ENCODE assay signal across 24 mouse cellular contexts in the genomic region with DNA sequence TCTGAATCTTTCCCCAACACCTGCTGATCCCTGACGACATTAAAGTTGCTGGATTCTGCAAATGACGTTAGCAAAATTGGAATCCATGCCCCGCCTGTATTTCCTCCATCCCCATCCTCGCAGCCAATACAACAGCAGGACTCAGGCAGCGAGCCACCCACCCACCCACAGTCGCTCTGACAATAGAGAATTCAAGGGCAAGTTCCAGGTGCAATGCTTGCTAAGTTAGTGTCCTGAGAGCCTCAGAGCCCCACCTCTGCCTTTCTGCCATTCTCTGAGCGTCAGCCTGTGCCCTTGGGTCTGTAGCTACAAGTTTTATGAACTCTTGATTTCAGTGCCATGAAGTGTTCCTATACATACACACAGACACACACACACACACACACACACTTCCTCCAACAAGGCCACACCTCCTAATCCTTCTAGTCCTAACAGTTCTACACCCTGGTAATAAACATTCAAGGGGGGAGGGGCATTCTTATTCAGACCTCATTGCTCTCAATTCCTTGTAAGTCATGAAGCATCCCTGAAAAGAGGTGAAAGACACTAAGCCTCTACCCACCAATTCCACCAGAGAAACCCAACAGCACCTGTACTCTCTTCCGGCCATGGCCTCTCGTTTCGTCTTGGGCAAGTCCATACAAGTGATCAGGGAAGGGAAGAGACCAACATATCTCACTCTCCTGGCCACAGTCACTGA.
A peak's percentile ranks its signal among the peaks of the same experiment; 100 is the strongest.
DNase-seq lines count a peak whose midpoint lies in the region; ATAC-seq and TF ChIP-seq lines count a peak whose summit lies in the region.
"Had no signal": no experiment of that assay in that cellular context is flagged by ENCODE, and none has a peak within 500 bp of the region (broad histone marks: within the 10 kb centered on the region; RNA-seq: fewer than 3 reads in every experiment).

No protein-coding gene starts in this region.

- TF ChIP-seq EP300 in CH12.LX (IDR thresholded peaks at IDR 0.05; ENCODE audit: low read length): peak; percentile 62; the same call in 1 of the 2 replicates
- no peak for TF ChIP-seq EP300 in ES-Bruce4 (IDR thresholded peaks at IDR 0.05; ENCODE audit: insufficient read depth, low read depth, low read length)

- H3K4me2 ChIP-seq in CH12.LX (ENCODE audit: insufficient read depth, low read depth, poor library complexity, severe bottlenecking): peak overlapping the region; percentile 26
- H3K4me2 ChIP-seq: forebrain, embryonic 13.5 days; heart, embryonic 13.5 days; hindbrain, embryonic 14.5 days; liver, embryonic 15.5 days; lung, embryonic 15.5 days had no signal

- intact Hi-C loops in gastrocnemius, postnatal 14 days (cut with DNase I; ENCODE audit: low total_unique reads): no loop called here

- no peak for ATAC-seq in inflammation-experienced regulatory T-cells, adult 6 months
- ATAC-seq: forebrain, embryonic 13.5 days had no signal

- H3K9ac ChIP-seq in CH12.LX (ENCODE audit: insufficient read depth, low read depth): peak overlapping the region; percentile 15; the same call in 1 of the 2 replicates
- peak overlapping the region; percentile 43 for H3K9ac ChIP-seq in ES-Bruce4 (ENCODE audit: low read depth, poor library complexity, severe bottlenecking)
- H3K9ac ChIP-seq: forebrain, embryonic 13.5 days; heart, embryonic 13.5 days; hindbrain, embryonic 14.5 days; liver, embryonic 15.5 days; lung, embryonic 15.5 days had no signal

- H3K36me3 ChIP-seq in CH12.LX (replicated peaks in 1 of 2; ENCODE audit: control insufficient read depth in 1 of 2, insufficient read depth in 1 of 2, low read length in 1 of 2): no peaks in the 10 kb centered on the region
- H3K36me3 ChIP-seq in ES-Bruce4 (ENCODE audit: control insufficient read depth, insufficient read depth, low read length, poor library complexity, severe bottlenecking): no peaks in the 10 kb centered on the region
- H3K36me3 ChIP-seq: heart, embryonic 13.5 days; liver, embryonic 15.5 days; lung, embryonic 15.5 days had no signal

- no peaks in the 10 kb centered on the region for H3K79me2 ChIP-seq in CH12.LX (replicated peaks; ENCODE audit: control insufficient read depth, extremely low read depth, insufficient read depth, poor library complexity, severe bottlenecking)

- no peak for TF ChIP-seq RAD21 in CH12.LX (IDR thresholded peaks at IDR 0.05; ENCODE audit: low read depth, low read length)

- H3K4me1 ChIP-seq in CH12.LX (ENCODE audit: control insufficient read depth in 1 of 2, insufficient read depth in 2 of 2): peaks cover 16 to 61% of the 10 kb centered on the region in 2 experiments
- H3K4me1 ChIP-seq in ES-Bruce4 (ENCODE audit: control insufficient read depth, insufficient read depth, low read length): peaks cover 9% of the 10 kb centered on the region

- no peak for TF ChIP-seq POLR2A in CH12.LX (IDR thresholded peaks at IDR 0.05; ENCODE audit: low read depth, low read length)
- TF ChIP-seq POLR2A in ES-Bruce4 (IDR thresholded peaks at IDR 0.05; ENCODE audit: insufficient read depth, low read length): no peak

- dilution Hi-C loops in CH12.LX (cut with MboI; ENCODE audit: extremely low pct_ligation_motif_present, extremely low pct_unique_long_range_greater_than_20kb, low sequenced_read_pairs): no loop called here

- TF ChIP-seq CTCF in CH12.LX (conservative IDR thresholded peaks at IDR 0.05 in 1 of 2, IDR thresholded peaks at IDR 0.05 in 1 of 2; ENCODE audit: low read depth in 2 of 2, low read length in 2 of 2) (no peak), ES-Bruce4 (IDR thresholded peaks at IDR 0.05; ENCODE audit: low read depth, low read length) (no peak)

- H3K4me3 ChIP-seq in CH12.LX (replicated peaks in 1 of 3; ENCODE audit: low read depth in 2 of 3, low read length in 2 of 3, poor library complexity in 1 of 3) (no peak overlapping the region), ES-Bruce4 (ENCODE audit: low read depth, low read length) (no peak overlapping the region)
- H3K4me3 ChIP-seq: forebrain, embryonic 13.5 days; heart, adult 2 months; heart, embryonic 13.5 days; liver, embryonic 15.5 days; lung, embryonic 15.5 days had no signal

- H3K27me3 ChIP-seq in CH12.LX (replicated peaks): no peaks in the 10 kb centered on the region
- no peaks in the 10 kb centered on the region for H3K27me3 ChIP-seq in ES-Bruce4 (ENCODE audit: control insufficient read depth, insufficient read depth, low read length, poor library complexity, severe bottlenecking)
- H3K27me3 ChIP-seq: forebrain, embryonic 13.5 days; heart, embryonic 13.5 days; liver, embryonic 15.5 days; lung, embryonic 15.5 days had no signal

- H3K27ac ChIP-seq in CH12.LX (ENCODE audit: insufficient read depth, low read depth): peak overlapping the region; percentile 43
- H3K27ac ChIP-seq in ES-Bruce4 (ENCODE audit: insufficient read depth, low read length): peak overlapping the region; percentile 69
- H3K27ac ChIP-seq: forebrain, embryonic 13.5 days; heart, adult 2 months; heart, embryonic 13.5 days; hindbrain, embryonic 14.5 days; liver, embryonic 15.5 days; lung, embryonic 15.5 days had no signal

- in situ Hi-C loops in CH12.LX (cut with MboI; ENCODE audit: low pct_ligation_motif_present, low pct_unique_long_range_greater_than_20kb, low sequenced_read_pairs): loop anchor here (5.0 kb wide), 2 partner anchors 33 to 83 kb away; a partner anchor contains a TSS

- peak; percentile 66 to 89 for DNase-seq in gastrocnemius, postnatal 4 days (ENCODE audit: low spot score in 2 of 2)
- no peak for DNase-seq in gastrocnemius, postnatal 14 days
- no peak for DNase-seq in CH12.LX (ENCODE audit: extremely low read depth)
- peak; percentile 70 for DNase-seq in thymus, postnatal 14 days
- no peak for DNase-seq in embryo, embryonic 10 days (ENCODE audit: low spot score)
- DNase-seq: B cell, adult 2 months; cerebellum, adult 11-12 months; cerebellum, postnatal 14 days; gastrocnemius, postnatal 25 days; heart, adult 2 months; heart, postnatal 36 days; kidney, adult 9 months; liver; lung, postnatal 4 days; midbrain, embryonic 14.5 days; right cerebral cortex, postnatal 14 days; spleen, adult 18-20 months had no signal

- peaks cover 17% of the 10 kb centered on the region for H3K9me3 ChIP-seq in CH12.LX (replicated peaks; ENCODE audit: low read length)
- 0 out of 2 replicates have a peak, but pooled peaks cover 3% of the 10 kb centered on the region for H3K9me3 ChIP-seq in ES-Bruce4 (replicated peaks; ENCODE audit: control insufficient read depth, insufficient read depth, low read length, poor library complexity, severe bottlenecking)
- H3K9me3 ChIP-seq: forebrain, embryonic 13.5 days; heart, embryonic 13.5 days; liver, embryonic 15.5 days; lung, embryonic 15.5 days had no signal

TF ChIP-seq in CH12.LX, 34 proteins besides CTCF, POLR2A, EP300 and RAD21 (continues in another document):
- TF ChIP-seq ZMIZ1 (IDR thresholded peaks at IDR 0.05; ENCODE audit: low read depth, low read length) (0 out of 2 replicates have a peak, but pooled peaks have one; percentile 41), TCF12 (IDR thresholded peaks at IDR 0.05; ENCODE audit: low read depth, low read length) (peak; percentile 91), UBTF (IDR thresholded peaks at IDR 0.05; ENCODE audit: low read depth, low read length) (no peak), ZKSCAN1 (IDR thresholded peaks at IDR 0.05; ENCODE audit: borderline replicate concordance, low read depth, low read length) (no peak), MAZ (IDR thresholded peaks at IDR 0.05; ENCODE audit: low read depth, low read length) (peak; percentile 43; the same call in 1 of the 2 replicates), POLR2AphosphoS2 (IDR thresholded peaks at IDR 0.05; ENCODE audit: low read depth, low read length) (no peak), NRF1 (IDR thresholded peaks at IDR 0.05; ENCODE audit: low read depth, low read length) (no peak), ZC3H11A (IDR thresholded peaks at IDR 0.05; ENCODE audit: low read depth, low read length) (no peak), GABPA (IDR thresholded peaks at IDR 0.05; ENCODE audit: insufficient replicate concordance, low read depth, low read length) (no peak), SMC3 (IDR thresholded peaks at IDR 0.05; ENCODE audit: low read depth, low read length) (peak; percentile 5; the same call in 1 of the 2 replicates), CHD1 (IDR thresholded peaks at IDR 0.05; ENCODE audit: low read depth, low read length) (peak; percentile 98), SIN3A (IDR thresholded peaks at IDR 0.05; ENCODE audit: low read length) (peak; percentile 55; the same call in 1 of the 2 replicates), RCOR1 (conservative IDR thresholded peaks at IDR 0.05; ENCODE audit: low read depth, low read length) (peak; percentile 72; the same call in 1 of the 2 replicates), MEF2A (IDR thresholded peaks at IDR 0.05; ENCODE audit: borderline replicate concordance, low read depth, low read length) (0 out of 2 replicates have a peak, but pooled peaks have one; percentile 29), PAX5 (IDR thresholded peaks at IDR 0.05; ENCODE audit: low read length) (no peak), CHD2 (IDR thresholded peaks at IDR 0.05; ENCODE audit: low read length) (peak; percentile 71), MAX (IDR thresholded peaks at IDR 0.05; ENCODE audit: low read length) (peak; percentile 33; the same call in 1 of the 2 replicates), ZNF384 (IDR thresholded peaks at IDR 0.05; ENCODE audit: low read depth, low read length) (no peak), JUN (IDR thresholded peaks at IDR 0.05; ENCODE audit: insufficient read depth, low read depth, low read length) (no peak), ETS1 (conservative IDR thresholded peaks at IDR 0.05; ENCODE audit: low read depth, low read length) (no peak; the same call in 1 of the 2 replicates), MYC (IDR thresholded peaks at IDR 0.05; ENCODE audit: low read depth, low read length) (0 out of 2 replicates have a peak, but pooled peaks have one; percentile 42), BHLHE40 (IDR thresholded peaks at IDR 0.05; ENCODE audit: low read depth, low read length) (peak; percentile 52; the same call in 1 of the 2 replicates), TBP (conservative IDR thresholded peaks at IDR 0.05; ENCODE audit: low read depth, low read length) (0 out of 2 replicates have a peak, but pooled peaks have one; percentile 52), IRF4 (IDR thresholded peaks at IDR 0.05; ENCODE audit: low read depth, low read length) (no peak; the same call in 1 of the 2 replicates), ELF1 (IDR thresholded peaks at IDR 0.05; ENCODE audit: low read depth, low read length) (peak; percentile 35; the same call in 1 of the 2 replicates), MAFK (IDR thresholded peaks at IDR 0.05; ENCODE audit: insufficient replicate concordance, low read length) (no peak), USF1 (IDR thresholded peaks at IDR 0.05; ENCODE audit: low read depth, low read length) (no peak), USF2 (conservative IDR thresholded peaks at IDR 0.05; ENCODE audit: low read depth, low read length) (no peak), JUND (conservative IDR thresholded peaks at IDR 0.05; ENCODE audit: low read depth, low read length) (no peak)

Comparison
In these comparisons a context has a peak if more than half of its experiments do, and no peak if none do; other contexts are left out.
1. DNase-seq: peak in gastrocnemius, postnatal 4 days (2 of 2) and thymus, postnatal 14 days (single experiment); none in gastrocnemius, postnatal 14 days (single experiment), CH12.LX (single experiment) and embryo, embryonic 10 days (single experiment).